Mouse (Mus musculus) midbrain, postnatal 0 days (tissue): Measurements from ENCODE around the gene Cryaa. TPM values are rescaled to one million over a fixed set of nuclear protein-coding genes. Genes with fewer than 3 reads are reported as not detected.

Experiments used
- ATAC-seq: fragments of 200-750 bp; cut with Nextera tagmentation; 2 replicates; pipeline ENCODE4 v1.8.0; 2017; ENCODE audit warnings: moderate number of reproducible peaks, mild to moderate bottlenecking, moderate TSS enrichment, moderate library complexity; ENCODE audit not compliant: low FRiP score
- DNase-seq: peaks from one replicate; pipeline ENCODE4 v3.0.0-alpha.2; 2015; ENCODE audit warnings: low spot score
- H3K27ac ChIP-seq: fragments of 300-500 bp; sonication (generic); 2 replicates; pipeline ENCODE4 v1.5.1; 2014; ENCODE audit warnings: low read depth, mild to moderate bottlenecking, low read length, mixed read lengths
- H3K27me3 ChIP-seq: fragments of 300-500 bp; sonication (generic); 2 replicates; pipeline ENCODE4 v1.6.1; 2014; ENCODE audit warnings: low read length, control low read depth, mixed read lengths; ENCODE audit not compliant: insufficient read depth
- H3K36me3 ChIP-seq: fragments of 300-500 bp; sonication (generic); 2 replicates; pipeline ENCODE4 v1.6.1; 2014; ENCODE audit warnings: low read length, control low read depth, mixed read lengths; ENCODE audit not compliant: insufficient read depth
- H3K4me1 ChIP-seq: fragments of 300-500 bp; sonication (generic); 2 replicates; pipeline ENCODE4 v1.6.1; 2014; ENCODE audit warnings: mild to moderate bottlenecking, control low read depth, antibody characterized with exemption, low read length, mixed read lengths; ENCODE audit not compliant: insufficient read depth
- H3K4me2 ChIP-seq: fragments of 300-500 bp; sonication (generic); 2 replicates; pipeline ENCODE4 v1.6.1; 2014; ENCODE audit warnings: low read depth, mild to moderate bottlenecking, low read length, mixed read lengths; ENCODE audit not compliant: poor library complexity, severe bottlenecking
- H3K4me3 ChIP-seq: fragments of 300-500 bp; sonication (generic); 2 replicates; pipeline ENCODE4 v1.5.1; 2014; ENCODE audit warnings: low read depth, mild to moderate bottlenecking, low read length, moderate library complexity
- H3K9ac ChIP-seq: fragments of 300-500 bp; sonication (generic); replicated peaks from 2 replicates; pipeline ENCODE4 v1.6.1; 2014; ENCODE audit warnings: mild to moderate bottlenecking, low read length, moderate library complexity, mixed read lengths; ENCODE audit not compliant: poor library complexity, severe bottlenecking
- H3K9me3 ChIP-seq: fragments of 300-500 bp; sonication (generic); 2 replicates; pipeline ENCODE4 v1.6.1; 2016; ENCODE audit warnings: low read length, control low read depth
- CTCF ChIP-seq: IDR thresholded peaks from 2 replicates; pipeline ENCODE4 v1.5.1; 2016; ENCODE audit warnings: antibody characterized with exemption, mild to moderate bottlenecking
- WGBS: fragments of 180-500 bp; shearing (Covaris S2); extraction: QIAGEN DNeasy Blood & Tissue Kit; methylation state at CpG from one replicate; pipeline ENCODE4 v1.1.7; 2014; 5-methylcytosine and 5-hydroxymethylcytosine counted together
- polyA plus RNA-seq: library from polyadenylated mRNA; unstranded; fragments of >200 nt; fragmentation: Nextera tagmentation; extraction: Ambion mirVana; gene quantifications from 2 replicates; pipeline ENCODE4 v1.2.1, GENCODE M21; 2015
- total RNA-seq: library from RNA; depleted of rRNA; stranded (reverse); fragments of >200 nt; gene quantifications from 2 replicates; pipeline ENCODE4 v1.2.3, GENCODE M21; 2014

Gene Cryaa
- total and polyA plus RNA-seq, 2 experiments from 2014 or later = 0.37 to 1.6 TPM

GRCm38 (mm10) chr17:31636277-31636941, 41.2 kb upstream of the Cryaa start:
- peak overlapping the region; percentile 46 for H3K4me3 ChIP-seq
- 5% methylated on average over 45 of the region's 45 CpGs for WGBS
- no peak for TF ChIP-seq CTCF
- peaks cover 5% of the 10 kb centered on the region; the same call in 1 of the 2 replicates for H3K4me1 ChIP-seq
- peak overlapping the region; percentile 58 for H3K9ac ChIP-seq
- ATAC-seq (peak; percentile 53), DNase-seq (no peak)
- H3K27me3 ChIP-seq = peaks cover 15% of the 10 kb centered on the region
- H3K36me3 ChIP-seq = no peaks in the 10 kb centered on the region
- H3K27ac ChIP-seq = peak overlapping the region; percentile 60; the same call in 1 of the 2 replicates
- no peaks in the 10 kb centered on the region for H3K9me3 ChIP-seq
- peak overlapping the region; percentile 77 for H3K4me2 ChIP-seq

GRCm38 (mm10) chr17:31636942-31637811, 40.4 kb upstream of the Cryaa start, which contains the start of gene Cbs:
Cbs (minus strand) TSS chr17:31637238.
- ATAC-seq (peak; percentile 83), DNase-seq (peak; percentile 74)
- no peaks in the 10 kb centered on the region for H3K9me3 ChIP-seq
- H3K4me3 ChIP-seq = peak within 1 kb of the TSS; percentile 46
- 2% methylated on average over 60 of the region's 61 CpGs for WGBS
- peaks cover 5% of the 10 kb centered on the region; the same call in 1 of the 2 replicates for H3K4me1 ChIP-seq
- peak within 1 kb of the TSS; percentile 60 for H3K27ac ChIP-seq
- H3K4me2 ChIP-seq = peak within 1 kb of the TSS; percentile 77
- H3K27me3 ChIP-seq = peaks cover 15% of the 10 kb centered on the region
- no peaks in the 10 kb centered on the region for H3K36me3 ChIP-seq
- H3K9ac ChIP-seq = peak within 1 kb of the TSS; percentile 58
- no peak for TF ChIP-seq CTCF

- Histone ChIP-seq H3K27me3 (peaks cover 15% of the 10 kb centered on the region), H3K36me3 (no peaks in the 10 kb centered on the region), H3K9me3 (no peaks in the 10 kb centered on the region), H3K4me1 (peaks cover 5% of the 10 kb centered on the region; the same call in 1 of the 2 replicates), H3K27ac (peak overlapping the region; percentile 60), H3K4me3 (no peak overlapping the region), H3K9ac (no peak overlapping the region), H3K4me2 (no peak overlapping the region)
- ATAC-seq = no peak
- TF ChIP-seq CTCF = no peak
- DNase-seq = peak; percentile 84
- 49% methylated on average over 9 of the region's 9 CpGs for WGBS
Observed at GRCm38 (mm10) chr17:31637866-31638570, 39.6 kb upstream of the Cryaa start.

GRCm38 (mm10) chr17:31639651-31640050, 38.0 kb upstream of the Cryaa start:
- no peak for ATAC-seq

GRCm38 (mm10) chr17:31642331-31642730, 35.3 kb upstream of the Cryaa start:
- Histone ChIP-seq H3K27me3 (0 out of 2 replicates have a peak, but pooled peaks cover 2% of the 10 kb centered on the region), H3K36me3 (peaks cover 8% of the 10 kb centered on the region), H3K9me3 (no peaks in the 10 kb centered on the region), H3K27ac (no peak overlapping the region), H3K4me3 (no peak overlapping the region), H3K4me2 (no peak overlapping the region), H3K4me1 (0 out of 2 replicates have a peak, but pooled peaks cover 3% of the 10 kb centered on the region), H3K9ac (no peak overlapping the region)
- TF ChIP-seq CTCF = no peak
- ATAC-seq (no peak), DNase-seq (no peak)
- 21% methylated on average over 8 of the region's 8 CpGs for WGBS

More at GRCm38 (mm10) chr17:31639651-31640050, 38.0 kb upstream of the Cryaa start:
- Histone ChIP-seq H3K27me3 (peaks cover 15% of the 10 kb centered on the region), H3K4me1 (peaks cover 5% of the 10 kb centered on the region; the same call in 1 of the 2 replicates), H3K4me2 (no peak overlapping the region), H3K9ac (no peak overlapping the region), H3K9me3 (no peaks in the 10 kb centered on the region), H3K36me3 (no peaks in the 10 kb centered on the region), H3K4me3 (no peak overlapping the region), H3K27ac (0 out of 2 replicates have a peak overlapping the region, but pooled peaks have one; percentile 14)
- DNase-seq = peak; percentile 64
- no peak for TF ChIP-seq CTCF
- WGBS = 46% methylated on average over 4 of the region's 4 CpGs
